Mouse (Mus musculus) lung, embryonic 14.5 days (tissue): Measurements from ENCODE around the gene Gm10643. TPM values are rescaled to one million over a fixed set of nuclear protein-coding genes. Genes with fewer than 3 reads are reported as not detected.

Experiments used
- ATAC-seq: fragments of 200-750 bp; cut with Nextera tagmentation; 2 replicates; pipeline ENCODE4 v1.8.0; 2017; ENCODE audit warnings: mild to moderate bottlenecking, moderate TSS enrichment, moderate library complexity; ENCODE audit not compliant: insufficient read depth
- DNase-seq: peaks from one replicate; pipeline ENCODE4 v3.0.0-alpha.2; 2015
- H3K27ac ChIP-seq: fragments of 300-500 bp; sonication (generic); 2 replicates; pipeline ENCODE4 v1.5.1; 2014; ENCODE audit warnings: low read depth, mild to moderate bottlenecking, moderate library complexity
- H3K27me3 ChIP-seq: fragments of 300-500 bp; sonication (generic); 2 replicates; pipeline ENCODE4 v1.6.1; 2014; ENCODE audit warnings: low read length, control low read depth; ENCODE audit not compliant: insufficient read depth
- H3K36me3 ChIP-seq: fragments of 300-500 bp; sonication (generic); 2 replicates; pipeline ENCODE4 v1.6.1; 2014; ENCODE audit warnings: control low read depth; ENCODE audit not compliant: insufficient read depth
- H3K4me1 ChIP-seq: fragments of 300-500 bp; sonication (generic); 2 replicates; pipeline ENCODE4 v1.6.1; 2014; ENCODE audit warnings: antibody characterized with exemption, control low read depth; ENCODE audit not compliant: insufficient read depth
- H3K4me2 ChIP-seq: fragments of 300-500 bp; sonication (generic); 2 replicates; pipeline ENCODE4 v1.6.1; 2014; ENCODE audit warnings: mild to moderate bottlenecking
- H3K4me3 ChIP-seq: fragments of 300-500 bp; sonication (generic); 2 replicates; pipeline ENCODE4 v1.5.1; 2014; ENCODE audit warnings: low read depth, low read length
- H3K9ac ChIP-seq: fragments of 300-500 bp; sonication (generic); 2 replicates; pipeline ENCODE4 v1.6.1; 2014
- H3K9me3 ChIP-seq: fragments of 300-500 bp; sonication (generic); 2 replicates; pipeline ENCODE4 v1.6.1; 2016; ENCODE audit warnings: low read depth, low read length, control low read depth
- CTCF ChIP-seq: IDR thresholded peaks from 2 replicates; pipeline ENCODE4 v1.5.1; 2016; ENCODE audit warnings: antibody characterized with exemption, low read depth
- WGBS: fragments of 180-500 bp; shearing (Covaris S2); extraction: QIAGEN DNeasy Blood & Tissue Kit; methylation state at CpG from one replicate; pipeline ENCODE4 v1.1.7; 2014; 5-methylcytosine and 5-hydroxymethylcytosine counted together
- polyA plus RNA-seq: library from polyadenylated mRNA; unstranded; fragments of >200 nt; fragmentation: Nextera tagmentation; extraction: Ambion mirVana; gene quantifications from 2 replicates; pipeline ENCODE4 v1.2.1, GENCODE M21; 2014

The Gm10643 gene
- 1.4 and 1.7 TPM in 2 replicates for polyA plus RNA-seq

GRCm38 (mm10) chr8:84065037-84065436 is at the start of gene Gm10643:
Gene Gm10643 (minus strand): TSS chr8:84065137.
- Histone ChIP-seq H3K9ac (peak within 1 kb of the TSS; percentile 74), H3K27me3 (no peaks in the 10 kb centered on the region), H3K4me2 (peak within 1 kb of the TSS; percentile 80), H3K4me1 (peaks cover 19% of the 10 kb centered on the region; the same call in 1 of the 2 replicates), H3K9me3 (no peaks in the 10 kb centered on the region), H3K27ac (peak within 1 kb of the TSS; percentile 93), H3K36me3 (no peaks in the 10 kb centered on the region), H3K4me3 (peak within 1 kb of the TSS; percentile 96)
- no peak for TF ChIP-seq CTCF
- 96% methylated on average over 1 of the region's 1 CpGs for WGBS
- no peak for DNase-seq
- no peak for ATAC-seq

- H3K4me1 ChIP-seq = peaks cover 7% of the 10 kb centered on the region
- DNase-seq (no peak), ATAC-seq (no peak)
- 88% methylated on average over 6 of the region's 6 CpGs for WGBS
- no peak overlapping the region for H3K4me2 ChIP-seq
- no peaks in the 10 kb centered on the region for H3K27me3 ChIP-seq
- no peak overlapping the region for H3K4me3 ChIP-seq
- no peak overlapping the region for H3K27ac ChIP-seq
- no peak overlapping the region for H3K9ac ChIP-seq
- peaks cover 15% of the 10 kb centered on the region for H3K36me3 ChIP-seq
- no peak for TF ChIP-seq CTCF
- H3K9me3 ChIP-seq = no peaks in the 10 kb centered on the region
Measured at GRCm38 (mm10) chr8:84106216-84107040, 41.5 kb upstream of the Gm10643 start.

- no peaks in the 10 kb centered on the region for H3K9me3 ChIP-seq
- 86% methylated on average over 2 of the region's 2 CpGs for WGBS
- peaks cover 7% of the 10 kb centered on the region for H3K4me1 ChIP-seq
- no peak for TF ChIP-seq CTCF
- H3K27ac ChIP-seq = no peak overlapping the region
- no peak overlapping the region for H3K9ac ChIP-seq
- DNase-seq = no peak
- H3K36me3 ChIP-seq = peaks cover 21% of the 10 kb centered on the region
- no peak for ATAC-seq
- no peak overlapping the region for H3K4me2 ChIP-seq
- H3K27me3 ChIP-seq = no peaks in the 10 kb centered on the region
- H3K4me3 ChIP-seq = no peak overlapping the region
Measured at GRCm38 (mm10) chr8:84105676-84106075, 40.7 kb upstream of the Gm10643 start.

GRCm38 (mm10) chr8:84104697-84105609 is 40.0 kb upstream of the Gm10643 start, which contains the start of gene Dcaf15:
Gene Dcaf15 (minus strand): TSS chr8:84104768.
- peak within 1 kb of the TSS; percentile 77 for H3K9ac ChIP-seq
- peaks cover 7% of the 10 kb centered on the region for H3K4me1 ChIP-seq
- peak; percentile 100 for DNase-seq
- H3K9me3 ChIP-seq = no peaks in the 10 kb centered on the region
- peaks cover 28% of the 10 kb centered on the region for H3K36me3 ChIP-seq
- 5% methylated on average over 42 of the region's 42 CpGs for WGBS
- H3K27me3 ChIP-seq = no peaks in the 10 kb centered on the region
- TF ChIP-seq CTCF = no peak
- peak; percentile 97 for ATAC-seq
- H3K27ac ChIP-seq = peak within 1 kb of the TSS; percentile 74
- H3K4me2 ChIP-seq = peak within 1 kb of the TSS; percentile 71
- peak within 1 kb of the TSS; percentile 66 for H3K4me3 ChIP-seq

GRCm38 (mm10) chr8:84104221-84104620 is 39.3 kb upstream of the Gm10643 start:
- peaks cover 7% of the 10 kb centered on the region for H3K4me1 ChIP-seq
- peak; percentile 77 for DNase-seq
- 2% methylated on average over 26 of the region's 29 CpGs for WGBS

GRCm38 (mm10) chr8:84103601-84104000 is 38.7 kb upstream of the Gm10643 start:
- Histone ChIP-seq H3K4me2 (peak overlapping the region; percentile 71), H3K36me3 (peaks cover 41% of the 10 kb centered on the region), H3K9ac (peak overlapping the region; percentile 77), H3K27ac (no peak overlapping the region), H3K27me3 (no peaks in the 10 kb centered on the region), H3K4me1 (peaks cover 7% of the 10 kb centered on the region), H3K9me3 (no peaks in the 10 kb centered on the region), H3K4me3 (peak overlapping the region; percentile 66)
- ATAC-seq = no peak
- no peak for TF ChIP-seq CTCF
- DNase-seq = no peak
- whole genome bisulfite sequencing = 42% methylated on average over 3 of the region's 3 CpGs

More at GRCm38 (mm10) chr8:84104221-84104620, 39.3 kb upstream of the Gm10643 start:
- Histone ChIP-seq H3K4me2 (peak overlapping the region; percentile 71), H3K27me3 (no peaks in the 10 kb centered on the region), H3K9me3 (no peaks in the 10 kb centered on the region), H3K36me3 (peaks cover 35% of the 10 kb centered on the region), H3K4me3 (peak overlapping the region; percentile 66), H3K9ac (peak overlapping the region; percentile 77), H3K27ac (peak overlapping the region; percentile 74)
- TF ChIP-seq CTCF = peak; percentile 52
- peak; percentile 78 for ATAC-seq
